Mouse (Mus musculus): Measurements from ENCODE around the gene Cog2. TPM values are rescaled to one million over a fixed set of nuclear protein-coding genes. Genes with fewer than 3 reads are reported as not detected.

Gene Cog2
- polyA plus RNA-seq, 1 experiment from 2014 or later, result 44.6 TPM

GRCm38 (mm10) chr8:124526261-124526660 lies 5.7 kb downstream of the Cog2 start:
- 95% methylated on average over 11 of the region's 11 CpGs for WGBS
- Histone ChIP-seq H3K4me3 (no peak overlapping the region), H3K36me3 (peaks cover 53% of the 10 kb centered on the region), H3K9ac (no peak overlapping the region), H3K4me2 (replicated peaks) (no peak overlapping the region), H3K27me3 (no peaks in the 10 kb centered on the region), H3K4me1 (peaks cover 10% of the 10 kb centered on the region), H3K27ac (no peak overlapping the region), H3K9me3 (replicated peaks) (no peaks in the 10 kb centered on the region)
- ATAC-seq (ENCODE audit: low FRiP score), result no peak

- H3K4me3 ChIP-seq, result no peak overlapping the region
- no peak overlapping the region for H3K9ac ChIP-seq
- H3K36me3 ChIP-seq, result peaks cover 80% of the 10 kb centered on the region
Measured at GRCm38 (mm10) chr8:124530076-124530475, 9.5 kb downstream of the Cog2 start.

GRCm38 (mm10) chr8:124530556-124530955 lies 10.0 kb downstream of the Cog2 start:
- ATAC-seq (ENCODE audit: low FRiP score), result no peak
- no peaks in the 10 kb centered on the region for H3K4me1 ChIP-seq
- WGBS, result 89% methylated on average over 7 of the region's 7 CpGs
- no peaks in the 10 kb centered on the region for H3K9me3 ChIP-seq (replicated peaks)
- no peaks in the 10 kb centered on the region for H3K27me3 ChIP-seq
- H3K36me3 ChIP-seq, result peaks cover 83% of the 10 kb centered on the region
- no peak overlapping the region for H3K27ac ChIP-seq
- no peak overlapping the region for H3K4me2 ChIP-seq (replicated peaks)
- H3K4me3 ChIP-seq, result no peak overlapping the region
- H3K9ac ChIP-seq, result no peak overlapping the region

More at GRCm38 (mm10) chr8:124530076-124530475, 9.5 kb downstream of the Cog2 start:
- Histone ChIP-seq H3K4me2 (replicated peaks) (no peak overlapping the region), H3K9me3 (replicated peaks) (no peaks in the 10 kb centered on the region), H3K27me3 (no peaks in the 10 kb centered on the region), H3K4me1 (no peaks in the 10 kb centered on the region), H3K27ac (no peak overlapping the region)
- 83% methylated on average over 14 of the region's 14 CpGs for WGBS
- ATAC-seq (ENCODE audit: low FRiP score), result no peak

GRCm38 (mm10) chr8:124530996-124531395 lies 10.4 kb downstream of the Cog2 start:
- no peak overlapping the region for H3K27ac ChIP-seq
- H3K4me3 ChIP-seq, result no peak overlapping the region
- no peaks in the 10 kb centered on the region for H3K27me3 ChIP-seq
- peaks cover 83% of the 10 kb centered on the region for H3K36me3 ChIP-seq
- WGBS, result 86% methylated on average over 4 of the region's 4 CpGs
- H3K4me1 ChIP-seq, result no peaks in the 10 kb centered on the region
- H3K9me3 ChIP-seq (replicated peaks), result no peaks in the 10 kb centered on the region
- H3K9ac ChIP-seq, result no peak overlapping the region
- no peak overlapping the region for H3K4me2 ChIP-seq (replicated peaks)
- ATAC-seq (ENCODE audit: low FRiP score), result no peak

- H3K9ac ChIP-seq, result no peak overlapping the region
- H3K9me3 ChIP-seq (replicated peaks), result no peaks in the 10 kb centered on the region
- WGBS, result 95% methylated on average over 3 of the region's 3 CpGs
- H3K4me3 ChIP-seq, result no peak overlapping the region
- H3K4me1 ChIP-seq, result no peaks in the 10 kb centered on the region
- no peak overlapping the region for H3K27ac ChIP-seq
- H3K4me2 ChIP-seq (replicated peaks), result no peak overlapping the region
- ATAC-seq (ENCODE audit: low FRiP score), result no peak
- peaks cover 76% of the 10 kb centered on the region for H3K36me3 ChIP-seq
- no peaks in the 10 kb centered on the region for H3K27me3 ChIP-seq
Measured at GRCm38 (mm10) chr8:124532626-124533025, 12.1 kb downstream of the Cog2 start.

GRCm38 (mm10) chr8:124535451-124535850 lies 14.9 kb downstream of the Cog2 start:
- H3K9ac ChIP-seq, result no peak overlapping the region
- 98% methylated on average over 5 of the region's 5 CpGs for WGBS
- H3K27ac ChIP-seq, result no peak overlapping the region
- H3K36me3 ChIP-seq, result peaks cover 87% of the 10 kb centered on the region
- no peaks in the 10 kb centered on the region for H3K4me1 ChIP-seq
- H3K9me3 ChIP-seq (replicated peaks), result no peaks in the 10 kb centered on the region
- ATAC-seq (ENCODE audit: low FRiP score), result no peak
- H3K4me2 ChIP-seq (replicated peaks), result no peak overlapping the region
- H3K27me3 ChIP-seq, result no peaks in the 10 kb centered on the region
- no peak overlapping the region for H3K4me3 ChIP-seq

GRCm38 (mm10) chr8:124540906-124541305 lies 20.3 kb downstream of the Cog2 start:
- WGBS, result 96% methylated on average over 12 of the region's 12 CpGs
- no peak for ATAC-seq (ENCODE audit: low FRiP score)
- H3K9ac ChIP-seq, result no peak overlapping the region
- H3K27ac ChIP-seq, result no peak overlapping the region
- H3K4me1 ChIP-seq, result no peaks in the 10 kb centered on the region
- no peak overlapping the region for H3K4me3 ChIP-seq
- H3K4me2 ChIP-seq (replicated peaks), result no peak overlapping the region
- H3K9me3 ChIP-seq (replicated peaks), result no peaks in the 10 kb centered on the region
- no peaks in the 10 kb centered on the region for H3K27me3 ChIP-seq
- H3K36me3 ChIP-seq, result peaks cover 92% of the 10 kb centered on the region

- no peak overlapping the region for H3K4me2 ChIP-seq (replicated peaks)
- no peaks in the 10 kb centered on the region for H3K4me1 ChIP-seq
- no peak overlapping the region for H3K27ac ChIP-seq
- H3K27me3 ChIP-seq, result no peaks in the 10 kb centered on the region
- H3K9ac ChIP-seq, result no peak overlapping the region
- ATAC-seq (ENCODE audit: low FRiP score), result no peak
- 97% methylated on average over 4 of the region's 4 CpGs for WGBS
- no peak overlapping the region for H3K4me3 ChIP-seq
- peaks cover 93% of the 10 kb centered on the region for H3K36me3 ChIP-seq
- H3K9me3 ChIP-seq (replicated peaks), result no peaks in the 10 kb centered on the region
Measured at GRCm38 (mm10) chr8:124542001-124542400, 21.4 kb downstream of the Cog2 start.

- Histone ChIP-seq H3K9ac (no peak overlapping the region), H3K27me3 (no peaks in the 10 kb centered on the region), H3K4me2 (replicated peaks) (no peak overlapping the region), H3K27ac (no peak overlapping the region), H3K36me3 (peaks cover 96% of the 10 kb centered on the region), H3K4me3 (no peak overlapping the region), H3K4me1 (no peaks in the 10 kb centered on the region), H3K9me3 (replicated peaks) (no peaks in the 10 kb centered on the region)
- WGBS, result 97% methylated on average over 5 of the region's 5 CpGs
- no peak for ATAC-seq (ENCODE audit: low FRiP score)
Measured at GRCm38 (mm10) chr8:124543272-124543671, 22.7 kb downstream of the Cog2 start.

GRCm38 (mm10) chr8:124546371-124546770 lies 25.8 kb downstream of the Cog2 start:
- H3K4me3 ChIP-seq, result no peak overlapping the region
- H3K4me2 ChIP-seq (replicated peaks), result no peak overlapping the region
- no peak overlapping the region for H3K9ac ChIP-seq
- H3K4me1 ChIP-seq, result no peaks in the 10 kb centered on the region
- H3K27ac ChIP-seq, result no peak overlapping the region
- ATAC-seq (ENCODE audit: low FRiP score), result no peak
- no peaks in the 10 kb centered on the region for H3K9me3 ChIP-seq (replicated peaks)
- H3K36me3 ChIP-seq, result peaks cover 95% of the 10 kb centered on the region
- H3K27me3 ChIP-seq, result no peaks in the 10 kb centered on the region
- 90% methylated on average over 6 of the region's 6 CpGs for WGBS

- H3K4me3 ChIP-seq, result no peak overlapping the region
- WGBS, result 86% methylated on average over 7 of the region's 7 CpGs
- ATAC-seq (ENCODE audit: low FRiP score), result no peak
Measured at GRCm38 (mm10) chr8:124546815-124547214, 26.2 kb downstream of the Cog2 start.

GRCm38 (mm10) chr8:124547269-124547668 lies 26.7 kb downstream of the Cog2 start:
- ATAC-seq (ENCODE audit: low FRiP score), result no peak

More at GRCm38 (mm10) chr8:124546815-124547214, 26.2 kb downstream of the Cog2 start:
- Histone ChIP-seq H3K9me3 (replicated peaks) (no peaks in the 10 kb centered on the region), H3K27me3 (no peaks in the 10 kb centered on the region), H3K4me1 (no peaks in the 10 kb centered on the region), H3K36me3 (peaks cover 95% of the 10 kb centered on the region), H3K9ac (no peak overlapping the region), H3K27ac (no peak overlapping the region), H3K4me2 (replicated peaks) (no peak overlapping the region)

GRCm38 (mm10) chr8:124548187-124548586 lies 27.6 kb downstream of the Cog2 start:
- Histone ChIP-seq H3K36me3 (peaks cover 93% of the 10 kb centered on the region), H3K4me1 (no peaks in the 10 kb centered on the region), H3K4me3 (no peak overlapping the region), H3K27me3 (no peaks in the 10 kb centered on the region), H3K4me2 (replicated peaks) (no peak overlapping the region), H3K27ac (no peak overlapping the region), H3K9ac (no peak overlapping the region), H3K9me3 (replicated peaks) (no peaks in the 10 kb centered on the region)
- 71% methylated on average over 1 of the region's 1 CpGs for WGBS
- ATAC-seq (ENCODE audit: low FRiP score), result no peak

More at GRCm38 (mm10) chr8:124547269-124547668, 26.7 kb downstream of the Cog2 start:
- Histone ChIP-seq H3K4me1 (no peaks in the 10 kb centered on the region), H3K9me3 (replicated peaks) (no peaks in the 10 kb centered on the region), H3K9ac (no peak overlapping the region), H3K4me2 (replicated peaks) (no peak overlapping the region), H3K27me3 (no peaks in the 10 kb centered on the region), H3K27ac (no peak overlapping the region), H3K36me3 (peaks cover 95% of the 10 kb centered on the region), H3K4me3 (no peak overlapping the region)
- 61% methylated on average over 11 of the region's 11 CpGs for WGBS

All from hindbrain, embryonic 12.5 days (tissue).